Mouse (Mus musculus) adrenal gland, adult 2 months (tissue): ENCODE measurements around the gene Slc25a39. TPM values are rescaled to one million over a fixed set of nuclear protein-coding genes. Genes with fewer than 3 reads are reported as not detected.
A peak's percentile ranks its signal among the peaks of the same experiment; 100 is the strongest.
"Not testable (repeated sequence)": the region's sequence is repeated elsewhere in the genome, so short reads cannot be mapped to it uniquely, and the experiment has no call there.

ENCODE experiments used
- DNase-seq: peaks from one replicate; pipeline ENCODE4 v3.0.0; 2021
- polyA plus RNA-seq: library from polyadenylated mRNA; depleted of rRNA; stranded (reverse); fragments of >200 nt; gene quantifications from 2 replicates; pipeline ENCODE4 v1.2.3, GENCODE M21; 2012
- total RNA-seq, 2 experiments: library from RNA; stranded (reverse); gene quantifications; 2 replicates each; pipeline ENCODE4 v1.2.3; 2021

Slc25a39 gene
- total and polyA plus RNA-seq, 3 experiments = 504 to 1,107 (median 683) TPM

DNA sequence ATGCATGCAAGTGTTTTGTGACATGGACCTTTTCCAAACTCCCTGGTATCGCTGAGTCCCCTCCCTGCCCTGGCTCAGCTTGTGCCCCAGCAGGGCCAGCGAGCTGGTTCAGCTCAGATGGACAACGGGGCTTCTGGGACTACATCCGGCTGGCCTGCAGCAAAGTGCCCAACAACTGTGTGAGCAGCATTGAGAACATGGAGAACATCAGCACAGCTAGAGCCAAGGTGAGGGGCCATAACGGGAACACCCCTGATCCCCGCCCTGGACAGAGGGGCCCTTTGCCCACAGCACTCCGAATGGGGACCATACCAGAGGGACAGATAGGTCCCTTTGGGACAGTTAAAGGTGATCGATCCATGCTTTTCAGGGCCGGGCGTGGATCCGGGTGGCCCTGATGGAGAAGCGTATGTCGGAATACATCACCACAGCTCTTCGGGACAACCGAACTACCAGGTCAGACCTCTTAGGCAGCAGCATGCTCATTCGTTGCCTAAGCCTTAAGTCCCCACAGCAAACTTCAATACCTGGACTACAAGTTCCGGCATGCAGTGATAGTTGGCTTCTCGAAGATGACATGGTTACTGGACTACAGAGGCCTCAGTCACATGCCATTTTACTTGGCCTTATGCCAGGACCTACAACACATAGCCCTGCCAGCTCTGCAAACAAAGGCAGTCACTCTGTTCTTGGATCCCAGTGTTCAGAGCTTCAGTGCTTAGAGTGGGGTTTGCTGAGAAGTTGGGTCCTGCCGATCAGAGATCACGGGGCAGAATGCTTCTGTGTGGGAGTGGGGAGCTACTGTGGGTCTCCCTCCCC is 9.5 kb downstream of the Slc25a39 start:
- DNase-seq = no peak

GRCm38 (mm10) chr11:102396671-102397141 is 11.0 kb downstream of the Slc25a39 start:
- no peak for DNase-seq

GRCm38 (mm10) chr11:102396263-102396662 is 11.5 kb downstream of the Slc25a39 start:
- no peak for DNase-seq

GRCm38 (mm10) chr11:102395250-102395649 is 12.5 kb downstream of the Slc25a39 start:
- DNase-seq = no peak

- peak; percentile 81 for DNase-seq
These were observed 13.2 kb downstream of the Slc25a39 start for GRCm38 (mm10) chr11:102394421-102395124.

GRCm38 (mm10) chr11:102393719-102394420 is 13.9 kb downstream of the Slc25a39 start:
- no peak for DNase-seq

- DNase-seq = peak; percentile 92
These were observed 14.5 kb downstream of the Slc25a39 start, which contains the start of gene Rundc3a for GRCm38 (mm10) chr11:102393238-102393634. Gene Rundc3a, plus strand, starts transcription at chr11:102393403.

GRCm38 (mm10) chr11:102392441-102393237 is 15.1 kb downstream of the Slc25a39 start:
- no peak for DNase-seq

DNA sequence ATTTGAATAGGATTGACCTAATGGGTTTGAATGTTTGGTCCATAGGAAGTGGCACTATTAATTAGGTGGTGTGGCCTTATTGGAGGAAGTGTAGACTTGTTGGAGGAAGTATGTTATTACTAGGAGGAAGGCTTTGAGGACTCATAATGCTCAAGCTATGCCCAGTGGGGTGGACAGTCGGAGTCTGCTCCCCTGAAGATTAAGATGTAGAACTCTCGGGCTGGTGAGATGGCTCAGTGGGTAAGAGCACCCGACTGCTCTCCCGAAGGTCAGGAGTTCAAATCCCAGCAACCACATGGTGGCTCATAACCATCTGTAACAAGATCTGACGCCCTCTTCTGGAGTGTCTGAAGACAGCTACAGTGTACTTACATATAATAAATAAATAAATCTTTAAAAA is 18.3 kb downstream of the Slc25a39 start:
- DNase-seq = not testable (repeated sequence)

DNA sequence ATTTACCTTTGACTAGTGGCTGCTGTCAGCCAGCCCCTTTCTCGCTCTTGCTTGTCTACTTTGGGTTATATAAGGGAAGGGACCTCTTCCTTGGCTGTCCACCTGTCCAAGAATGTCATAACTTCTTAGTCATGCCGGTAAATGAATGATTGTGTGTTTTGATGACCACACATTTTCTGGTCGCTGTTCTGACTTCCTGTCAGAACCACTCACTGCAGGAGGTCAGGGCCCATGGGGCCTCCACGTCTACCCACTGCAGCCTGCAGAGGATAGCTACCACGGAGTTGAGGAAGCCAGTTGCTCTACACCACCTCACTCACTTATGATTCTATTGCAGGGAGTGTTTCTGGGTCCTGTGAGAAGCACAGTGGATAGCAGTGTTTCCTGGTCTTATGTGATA is 21.6 kb downstream of the Slc25a39 start:
- no peak for DNase-seq

DNA sequence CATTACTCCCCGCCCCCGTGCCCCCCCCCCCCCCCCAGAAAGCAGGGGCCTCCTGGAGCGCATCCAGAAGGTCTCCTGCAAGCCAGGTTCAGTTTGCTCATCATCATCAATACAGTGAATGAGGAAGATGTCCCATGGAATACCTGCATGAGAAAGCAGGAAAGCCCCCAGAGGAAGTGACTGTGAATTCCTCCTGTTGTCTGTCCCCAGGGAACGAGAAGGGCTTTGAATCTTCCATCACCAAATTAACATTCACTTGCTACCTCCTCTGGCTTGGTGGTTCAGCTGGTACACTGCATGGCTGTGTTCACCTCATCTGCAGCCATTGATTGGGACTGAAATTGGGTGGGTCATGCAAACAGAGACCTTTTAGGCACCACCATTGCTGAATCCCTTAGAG is 22.7 kb downstream of the Slc25a39 start:
- no peak for DNase-seq

DNA sequence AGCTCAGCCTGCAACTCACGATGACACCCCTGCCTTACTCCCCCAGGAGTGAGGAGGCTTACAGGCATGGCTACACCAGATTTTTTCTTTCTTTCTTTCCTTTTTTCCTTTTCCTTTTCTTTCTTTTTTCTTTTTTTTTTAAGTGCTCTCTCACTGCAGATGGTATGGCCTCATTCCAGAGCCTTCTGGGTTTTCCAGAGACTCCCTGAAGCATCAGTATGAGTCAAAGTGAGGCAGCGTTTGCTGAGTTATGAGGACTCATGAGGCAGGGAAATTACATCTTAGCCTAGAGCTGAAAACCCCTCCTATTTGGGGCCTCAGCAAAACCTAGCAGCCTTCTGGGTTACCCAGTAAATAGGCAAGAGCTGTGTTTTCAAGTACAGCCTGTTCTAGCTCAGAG is 23.3 kb downstream of the Slc25a39 start:
- DNase-seq = no peak

DNA sequence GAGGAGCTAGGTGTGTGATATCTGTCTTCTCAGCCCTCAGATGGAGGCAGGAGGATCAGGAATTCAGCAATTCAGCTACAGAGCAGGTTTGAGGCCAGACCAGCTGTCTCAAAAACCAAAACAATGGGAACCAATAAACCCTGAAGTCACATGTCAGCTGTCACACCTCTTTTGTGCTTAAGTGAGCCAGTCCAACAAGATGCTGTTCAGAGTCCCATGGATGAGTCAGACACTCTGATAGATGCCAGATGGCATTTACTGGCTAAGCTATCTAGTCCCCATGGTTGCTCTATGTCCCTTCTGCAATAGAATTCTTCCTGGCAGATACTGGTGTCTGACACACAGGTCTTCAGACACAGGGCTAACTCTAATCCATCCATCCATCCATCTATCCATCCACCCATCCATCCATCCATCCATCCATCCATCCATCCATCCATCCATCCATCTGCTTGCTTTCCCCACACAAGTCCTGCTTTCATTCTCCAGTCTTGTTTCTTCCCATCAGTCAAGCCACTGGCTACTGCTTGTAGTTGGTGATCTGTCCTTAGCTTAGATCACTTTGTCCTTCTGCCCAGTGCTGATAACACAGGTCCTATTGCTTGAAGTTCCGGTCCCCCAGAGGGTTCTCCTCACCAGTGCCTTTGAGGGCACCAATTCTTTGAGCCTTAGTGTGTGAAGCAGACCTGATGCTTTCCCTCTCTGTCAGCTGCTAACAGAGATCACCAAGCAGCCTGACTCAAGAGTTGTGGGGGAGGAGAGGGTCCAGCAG is 24.2 kb downstream of the Slc25a39 start:
- no peak for DNase-seq

DNA sequence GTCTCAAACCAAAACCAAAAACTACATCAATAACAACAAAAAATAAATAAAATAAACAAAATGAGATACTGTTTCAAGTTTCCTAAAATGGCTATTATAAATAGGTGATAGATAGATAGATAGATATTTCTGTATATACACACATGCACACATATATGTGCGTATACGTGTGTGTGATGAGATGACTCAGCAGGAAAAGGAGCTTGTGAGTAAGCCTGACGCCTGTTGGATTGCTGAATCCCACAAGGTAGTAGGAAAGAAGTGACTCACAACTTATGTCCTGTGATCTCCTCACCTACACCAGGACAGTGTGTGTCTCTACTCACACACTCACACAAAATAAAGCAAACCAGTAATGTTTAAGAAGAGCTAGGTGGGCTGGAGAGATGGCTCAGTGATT is 25.0 kb downstream of the Slc25a39 start:
- no peak for DNase-seq

- DNase-seq = no peak
These were observed 26.2 kb downstream of the Slc25a39 start for GRCm38 (mm10) chr11:102381341-102382100.

DNA sequence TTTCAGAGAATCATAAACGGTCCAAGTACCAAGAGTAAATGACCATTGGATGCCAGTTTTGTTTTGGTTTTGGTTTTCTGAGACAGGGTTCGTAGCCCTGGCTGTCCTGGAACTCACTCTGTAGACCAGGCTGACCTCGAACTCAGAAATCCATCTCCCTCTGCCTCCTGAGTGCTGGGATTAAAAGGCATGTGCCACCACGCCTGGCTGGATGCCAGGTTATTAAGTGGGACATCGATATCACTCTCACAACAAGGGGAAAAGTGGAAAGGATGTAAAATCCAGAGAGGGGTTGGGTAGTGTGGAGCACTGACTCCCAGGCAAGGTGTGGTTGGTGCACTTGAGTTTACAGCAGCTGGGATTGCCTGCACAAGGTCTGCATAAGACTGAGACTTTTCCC is 27.7 kb downstream of the Slc25a39 start:
- no peak for DNase-seq

DNA sequence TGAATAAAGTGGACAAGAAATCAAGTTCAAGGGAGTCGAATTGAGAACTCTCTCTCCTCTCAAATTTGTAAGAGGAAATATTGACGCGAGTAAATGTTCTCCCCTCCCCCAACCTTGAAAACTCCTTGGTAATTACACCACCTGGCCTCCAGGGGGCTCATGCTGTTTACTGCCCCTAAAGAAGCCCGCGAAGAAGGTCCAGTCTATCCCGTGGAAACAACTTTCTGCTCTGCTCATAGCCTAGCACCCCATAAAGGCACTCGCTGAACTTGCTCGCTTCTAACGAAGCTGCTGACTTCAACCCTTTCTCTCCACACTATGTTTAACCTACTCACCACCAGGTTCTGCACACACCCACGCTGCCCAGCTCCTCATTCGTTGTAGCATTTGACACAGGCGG is 30.6 kb downstream of the Slc25a39 start:
- DNase-seq = no peak

- peak; percentile 40 for DNase-seq
These were observed 31.4 kb downstream of the Slc25a39 start for GRCm38 (mm10) chr11:102376196-102376835.
